Mouse (Mus musculus) midbrain, postnatal 0 days (tissue): ENCODE measurements around the gene Mtmr3. TPM values are rescaled to one million over a fixed set of nuclear protein-coding genes. Genes with fewer than 3 reads are reported as not detected.

Experiments used
- ATAC-seq: fragments of 200-750 bp; cut with Nextera tagmentation; 2 replicates; pipeline ENCODE4 v1.8.0; 2017; ENCODE audit warnings: moderate number of reproducible peaks, mild to moderate bottlenecking, moderate TSS enrichment, moderate library complexity; ENCODE audit not compliant: low FRiP score
- DNase-seq: peaks from one replicate; pipeline ENCODE4 v3.0.0-alpha.2; 2015; ENCODE audit warnings: low spot score
- H3K27ac ChIP-seq: fragments of 300-500 bp; sonication (generic); 2 replicates; pipeline ENCODE4 v1.5.1; 2014; ENCODE audit warnings: low read depth, mild to moderate bottlenecking, low read length, mixed read lengths
- H3K27me3 ChIP-seq: fragments of 300-500 bp; sonication (generic); 2 replicates; pipeline ENCODE4 v1.6.1; 2014; ENCODE audit warnings: low read length, control low read depth, mixed read lengths; ENCODE audit not compliant: insufficient read depth
- H3K36me3 ChIP-seq: fragments of 300-500 bp; sonication (generic); 2 replicates; pipeline ENCODE4 v1.6.1; 2014; ENCODE audit warnings: low read length, control low read depth, mixed read lengths; ENCODE audit not compliant: insufficient read depth
- H3K4me1 ChIP-seq: fragments of 300-500 bp; sonication (generic); 2 replicates; pipeline ENCODE4 v1.6.1; 2014; ENCODE audit warnings: mild to moderate bottlenecking, control low read depth, antibody characterized with exemption, low read length, mixed read lengths; ENCODE audit not compliant: insufficient read depth
- H3K4me2 ChIP-seq: fragments of 300-500 bp; sonication (generic); 2 replicates; pipeline ENCODE4 v1.6.1; 2014; ENCODE audit warnings: low read depth, mild to moderate bottlenecking, low read length, mixed read lengths; ENCODE audit not compliant: poor library complexity, severe bottlenecking
- H3K4me3 ChIP-seq: fragments of 300-500 bp; sonication (generic); 2 replicates; pipeline ENCODE4 v1.5.1; 2014; ENCODE audit warnings: low read depth, mild to moderate bottlenecking, low read length, moderate library complexity
- H3K9ac ChIP-seq: fragments of 300-500 bp; sonication (generic); replicated peaks from 2 replicates; pipeline ENCODE4 v1.6.1; 2014; ENCODE audit warnings: mild to moderate bottlenecking, low read length, moderate library complexity, mixed read lengths; ENCODE audit not compliant: poor library complexity, severe bottlenecking
- H3K9me3 ChIP-seq: fragments of 300-500 bp; sonication (generic); 2 replicates; pipeline ENCODE4 v1.6.1; 2016; ENCODE audit warnings: low read length, control low read depth
- CTCF ChIP-seq: IDR thresholded peaks from 2 replicates; pipeline ENCODE4 v1.5.1; 2016; ENCODE audit warnings: antibody characterized with exemption, mild to moderate bottlenecking
- WGBS: fragments of 180-500 bp; shearing (Covaris S2); extraction: QIAGEN DNeasy Blood & Tissue Kit; methylation state at CpG from one replicate; pipeline ENCODE4 v1.1.7; 2014; 5-methylcytosine and 5-hydroxymethylcytosine counted together
- polyA plus RNA-seq: library from polyadenylated mRNA; unstranded; fragments of >200 nt; fragmentation: Nextera tagmentation; extraction: Ambion mirVana; gene quantifications from 2 replicates; pipeline ENCODE4 v1.2.1, GENCODE M21; 2015
- total RNA-seq: library from RNA; depleted of rRNA; stranded (reverse); fragments of >200 nt; gene quantifications from 2 replicates; pipeline ENCODE4 v1.2.3, GENCODE M21; 2014

Mtmr3 gene
- total and polyA plus RNA-seq, 2 experiments from 2014 or later = 28.5 to 93.5 TPM

- Histone ChIP-seq H3K9ac (no peak overlapping the region), H3K4me3 (no peak overlapping the region), H3K9me3 (no peaks in the 10 kb centered on the region), H3K4me2 (no peak overlapping the region), H3K27me3 (no peaks in the 10 kb centered on the region), H3K27ac (no peak overlapping the region), H3K36me3 (peaks cover 23% of the 10 kb centered on the region), H3K4me1 (no peaks in the 10 kb centered on the region)
- 100% methylated on average over 1 of the region's 1 CpGs for WGBS
- ATAC-seq = no peak
- DNase-seq = no peak
- TF ChIP-seq CTCF = no peak
Measured at GRCm38 (mm10) chr11:4500261-4500660, 94.4 kb downstream of the Mtmr3 start.

- TF ChIP-seq CTCF = no peak
- no peaks in the 10 kb centered on the region for H3K4me1 ChIP-seq
- no peak overlapping the region for H3K27ac ChIP-seq
- H3K9ac ChIP-seq = no peak overlapping the region
- H3K36me3 ChIP-seq = peaks cover 23% of the 10 kb centered on the region
- H3K27me3 ChIP-seq = no peaks in the 10 kb centered on the region
- H3K4me2 ChIP-seq = no peak overlapping the region
- no peak for DNase-seq
- no peak for ATAC-seq
- no peaks in the 10 kb centered on the region for H3K9me3 ChIP-seq
- H3K4me3 ChIP-seq = no peak overlapping the region
- WGBS = 89% methylated on average over 2 of the region's 2 CpGs
Measured at GRCm38 (mm10) chr11:4499456-4499855, 95.2 kb downstream of the Mtmr3 start.

GRCm38 (mm10) chr11:4498774-4499173 is 95.9 kb downstream of the Mtmr3 start:
- ATAC-seq (no peak), DNase-seq (no peak)
- no peak overlapping the region for H3K4me3 ChIP-seq
- H3K36me3 ChIP-seq = peaks cover 16% of the 10 kb centered on the region
- WGBS = 94% methylated on average over 9 of the region's 9 CpGs
- H3K9ac ChIP-seq = no peak overlapping the region
- H3K27ac ChIP-seq = no peak overlapping the region
- no peaks in the 10 kb centered on the region for H3K4me1 ChIP-seq
- H3K4me2 ChIP-seq = no peak overlapping the region
- no peaks in the 10 kb centered on the region for H3K9me3 ChIP-seq
- H3K27me3 ChIP-seq = no peaks in the 10 kb centered on the region
- TF ChIP-seq CTCF = no peak

GRCm38 (mm10) chr11:4497501-4498118 is 97.1 kb downstream of the Mtmr3 start:
- DNase-seq = no peak
- no peaks in the 10 kb centered on the region for H3K4me1 ChIP-seq
- H3K4me2 ChIP-seq = no peak overlapping the region
- ATAC-seq = no peak
- no peak overlapping the region for H3K4me3 ChIP-seq
- H3K9me3 ChIP-seq = no peaks in the 10 kb centered on the region
- H3K36me3 ChIP-seq = peaks cover 9% of the 10 kb centered on the region
- H3K27me3 ChIP-seq = no peaks in the 10 kb centered on the region
- TF ChIP-seq CTCF = no peak
- 85% methylated on average over 10 of the region's 10 CpGs for WGBS
- no peak overlapping the region for H3K27ac ChIP-seq
- H3K9ac ChIP-seq = no peak overlapping the region

GRCm38 (mm10) chr11:4495021-4495540 is 99.6 kb downstream of the Mtmr3 start:
- ATAC-seq (no peak), DNase-seq (no peak)
- Histone ChIP-seq H3K9ac (no peak overlapping the region), H3K4me2 (no peak overlapping the region), H3K4me3 (no peak overlapping the region), H3K27ac (no peak overlapping the region), H3K27me3 (no peaks in the 10 kb centered on the region), H3K36me3 (peaks cover 30% of the 10 kb centered on the region), H3K9me3 (no peaks in the 10 kb centered on the region), H3K4me1 (no peaks in the 10 kb centered on the region)
- 62% methylated on average over 4 of the region's 4 CpGs for WGBS
- no peak for TF ChIP-seq CTCF

- Histone ChIP-seq H3K4me3 (no peak overlapping the region), H3K9me3 (no peaks in the 10 kb centered on the region), H3K4me1 (no peaks in the 10 kb centered on the region), H3K27ac (no peak overlapping the region), H3K27me3 (no peaks in the 10 kb centered on the region), H3K4me2 (no peak overlapping the region), H3K36me3 (peaks cover 77% of the 10 kb centered on the region), H3K9ac (no peak overlapping the region)
- DNase-seq = no peak
- no peak for ATAC-seq
- no peak for TF ChIP-seq CTCF
- 96% methylated on average over 4 of the region's 4 CpGs for WGBS
Measured at GRCm38 (mm10) chr11:4489207-4489606, 105.5 kb downstream of the Mtmr3 start.
